Mouse (Mus musculus) T-helper 17 cell (primary cell): Measurements from ENCODE around the gene Pfn4.
"Not testable (repeated sequence)": the region's sequence is repeated elsewhere in the genome, so short reads cannot be mapped to it uniquely, and the experiment has no call there.

Source experiments
- in situ Hi-C, 2 experiments: fragments of 300-600 bp; cut with MboI, MseI; formaldehyde crosslinking; loops; 1 replicate in 1 of 2; 2 replicates in 1 of 2; pipeline ENCODE4 v1.15.1; 2025; ENCODE audit warnings: high pct_unique_total_duplicates in 2 of 2

Gene Pfn4

GRCm38 (mm10) chr12:4768492-4769332 lies at the start of gene Pfn4, which contains the start of gene Fam228b:
TSS of gene Pfn4 (plus strand) at chr12:4769022.
TSS of gene Fam228b (minus strand) at chr12:4769267.
- in situ Hi-C loops = no loop called here

- in situ Hi-C loops = no loop called here
Observed at GRCm38 (mm10) chr12:4719066-4719761, 49.6 kb upstream of the Pfn4 start.

- in situ Hi-C loops = loop anchor here in 1 of 2 experiments (10.0 kb wide), 1 partner anchor 1075 kb away; no protein-coding TSS in a partner anchor
Observed at GRCm38 (mm10) chr12:4719762-4720754, 48.8 kb upstream of the Pfn4 start.

- in situ Hi-C loops = loop anchor here in 1 of 2 experiments (10.0 kb wide), 1 partner anchor 1084 kb away; no protein-coding TSS in a partner anchor
Observed at GRCm38 (mm10) chr12:4729165-4729564, 39.7 kb upstream of the Pfn4 start.

- in situ Hi-C loops = no loop called here
Observed at GRCm38 (mm10) chr12:4731629-4732028, 37.2 kb upstream of the Pfn4 start.

GRCm38 (mm10) chr12:4732332-4732731 lies 36.5 kb upstream of the Pfn4 start:
- in situ Hi-C loops = no loop called here

- in situ Hi-C loops = no loop called here
Observed at GRCm38 (mm10) chr12:4738031-4738576, 30.7 kb upstream of the Pfn4 start, which contains the start of gene Fam228a. TSS of gene Fam228a (minus strand) at chr12:4738430.

GRCm38 (mm10) chr12:4740823-4741222 lies 28.0 kb upstream of the Pfn4 start:
- in situ Hi-C loops = no loop called here

GRCm38 (mm10) chr12:4742183-4742582 lies 26.6 kb upstream of the Pfn4 start:
- in situ Hi-C loops = no loop called here

GRCm38 (mm10) chr12:4744486-4744885 lies 24.3 kb upstream of the Pfn4 start:
- in situ Hi-C loops = no loop called here

GRCm38 (mm10) chr12:4754451-4754850 lies 14.4 kb upstream of the Pfn4 start:
- in situ Hi-C loops = not testable (repeated sequence)

GRCm38 (mm10) chr12:4757060-4757459 lies 11.8 kb upstream of the Pfn4 start:
- in situ Hi-C loops = no loop called here

GRCm38 (mm10) chr12:4769333-4769723 lies 506 bp downstream of the Pfn4 start:
- in situ Hi-C loops = no loop called here

- in situ Hi-C loops = loop anchor here in 1 of 2 experiments (5.0 kb wide), 1 partner anchor 67 kb away; the partner anchor contains the start of genes Fkbp1b and Wdcp
Observed at GRCm38 (mm10) chr12:4774895-4775587, 6.2 kb downstream of the Pfn4 start.

- in situ Hi-C loops = no loop called here
Observed at GRCm38 (mm10) chr12:4775588-4775949, 6.7 kb downstream of the Pfn4 start.

- in situ Hi-C loops = no loop called here
Observed at GRCm38 (mm10) chr12:4777734-4778133, 8.9 kb downstream of the Pfn4 start.

GRCm38 (mm10) chr12:4780245-4780644 lies 11.4 kb downstream of the Pfn4 start:
- in situ Hi-C loops = no loop called here

GRCm38 (mm10) chr12:4781270-4781669 lies 12.4 kb downstream of the Pfn4 start:
- in situ Hi-C loops = no loop called here

- in situ Hi-C loops = not testable (repeated sequence)
Observed at GRCm38 (mm10) chr12:4781725-4782404, 13.0 kb downstream of the Pfn4 start.

GRCm38 (mm10) chr12:4783598-4783997 lies 14.8 kb downstream of the Pfn4 start:
- in situ Hi-C loops = no loop called here
